Mouse (Mus musculus) heart, adult 2 months (tissue): ENCODE results near the gene Sgsm1.

Source experiments
- CTCF ChIP-seq: fragments of 200-600 bp; IDR thresholded peaks from 2 replicates; pipeline ENCODE4 v1.8.1; 2022; ENCODE audit warnings: antibody characterized with exemption, mild to moderate bottlenecking, moderate library complexity
- EP300 ChIP-seq: fragments of 200-500 bp; IDR thresholded peaks from 2 replicates; pipeline ENCODE4 v1.6.1; 2011; ENCODE audit warnings: low read depth, low read length, control low read depth; ENCODE audit not compliant: insufficient read depth
- POLR2A ChIP-seq: fragments of 200-500 bp; IDR thresholded peaks from 2 replicates; pipeline ENCODE4 v1.6.1; 2011; ENCODE audit warnings: mild to moderate bottlenecking, low read depth, low read length, control low read depth; ENCODE audit not compliant: insufficient read depth

- TF ChIP-seq CTCF (no peak), POLR2A (no peak), EP300 (no peak)
Measured at GRCm38 (mm10) chr5:113293446-113293845, 17.1 kb downstream of the Sgsm1 start.
